In the genomic region with DNA sequence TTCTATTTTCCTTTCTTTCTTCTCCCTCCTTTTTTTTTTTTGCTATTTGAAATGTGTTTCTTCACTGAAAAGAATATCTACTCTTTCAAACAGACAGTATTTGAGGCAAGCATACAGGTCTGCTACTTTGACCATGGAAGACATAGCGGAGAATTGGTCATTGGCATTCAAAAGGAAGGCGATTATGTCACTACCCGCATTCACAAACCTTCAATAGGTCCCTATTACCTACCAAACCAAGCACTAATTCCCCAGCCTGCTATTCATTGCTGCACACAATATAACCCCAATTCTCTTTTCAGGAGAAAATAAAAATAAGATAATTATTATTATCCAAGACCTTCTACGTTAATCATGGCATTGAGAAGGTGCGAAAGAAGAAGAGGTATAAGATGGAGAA, we compare ENCODE assay signal across 26 mouse cellular contexts. TPM values are rescaled to one million over a fixed set of nuclear protein-coding genes. Genes with fewer than 3 reads are reported as not detected.
DNase-seq lines count a peak whose midpoint lies in the region; ATAC-seq and TF ChIP-seq lines count a peak whose summit lies in the region.
"Had no signal": no experiment of that assay in that cellular context is flagged by ENCODE, and none has a peak within 500 bp of the region (broad histone marks: within the 10 kb centered on the region; RNA-seq: fewer than 3 reads in every experiment).

No protein-coding gene starts in this region.

- WGBS in forebrain, embryonic 11.5 days: 39% methylated on average over 5 of the region's 5 CpGs
- 54% methylated on average over 5 of the region's 5 CpGs for WGBS in forebrain, embryonic 10.5 days
- 29% methylated on average over 5 of the region's 5 CpGs for WGBS in forebrain, embryonic 13.5 days
- WGBS in forebrain, embryonic 16.5 days: 19% methylated on average over 5 of the region's 5 CpGs
- 86% methylated on average over 5 of the region's 5 CpGs for whole genome bisulfite sequencing in hindbrain, embryonic 12.5 days
- 86% methylated on average over 5 of the region's 5 CpGs for WGBS in hindbrain, postnatal 0 days

- H3K27me3 ChIP-seq in forebrain, embryonic 11.5 days (ENCODE audit: control insufficient read depth, insufficient read depth, low read length): no peaks in the 10 kb centered on the region
- H3K27me3 ChIP-seq in forebrain, embryonic 10.5 days (ENCODE audit: poor library complexity, severe bottlenecking): no peaks in the 10 kb centered on the region
- H3K27me3 ChIP-seq in forebrain, embryonic 13.5 days: no peaks in the 10 kb centered on the region
- H3K27me3 ChIP-seq in forebrain, embryonic 16.5 days (replicated peaks; ENCODE audit: control insufficient read depth, insufficient read depth, low read length): no peaks in the 10 kb centered on the region
- no peaks in the 10 kb centered on the region for H3K27me3 ChIP-seq in hindbrain, embryonic 12.5 days
- no peaks in the 10 kb centered on the region for H3K27me3 ChIP-seq in hindbrain, postnatal 0 days (ENCODE audit: insufficient read depth, low read length)
- H3K27me3 ChIP-seq: CH12.LX; embryonic facial prominence, embryonic 13.5 days; embryonic facial prominence, embryonic 15.5 days; Patski had no signal

- peaks cover 6% of the 10 kb centered on the region; the same call in 1 of the 2 replicates for H3K4me1 ChIP-seq in forebrain, embryonic 11.5 days (replicated peaks; ENCODE audit: control insufficient read depth, insufficient read depth, low read length)
- H3K4me1 ChIP-seq in forebrain, embryonic 10.5 days: peaks cover 30% of the 10 kb centered on the region
- peaks cover 30% of the 10 kb centered on the region for H3K4me1 ChIP-seq in forebrain, embryonic 13.5 days
- H3K4me1 ChIP-seq in forebrain, embryonic 16.5 days (replicated peaks; ENCODE audit: control insufficient read depth, insufficient read depth, low read length): peaks cover 16% of the 10 kb centered on the region
- H3K4me1 ChIP-seq in hindbrain, embryonic 12.5 days: no peaks in the 10 kb centered on the region
- H3K4me1 ChIP-seq in hindbrain, postnatal 0 days (ENCODE audit: insufficient read depth, low read length): no peaks in the 10 kb centered on the region
- H3K4me1 ChIP-seq: embryonic facial prominence, embryonic 13.5 days; embryonic facial prominence, embryonic 15.5 days had no signal

- no peak overlapping the region for H3K9ac ChIP-seq in forebrain, embryonic 11.5 days (ENCODE audit: low read length)
- no peak overlapping the region for H3K9ac ChIP-seq in forebrain, embryonic 13.5 days
- H3K9ac ChIP-seq in forebrain, embryonic 16.5 days (replicated peaks; ENCODE audit: low read depth, low read length): no peak overlapping the region
- H3K9ac ChIP-seq in hindbrain, embryonic 12.5 days: no peak overlapping the region
- no peak overlapping the region for H3K9ac ChIP-seq in hindbrain, postnatal 0 days (replicated peaks; ENCODE audit: low read length)
- H3K9ac ChIP-seq: embryonic facial prominence, embryonic 13.5 days; embryonic facial prominence, embryonic 15.5 days had no signal

- no peak overlapping the region for H3K4me2 ChIP-seq in forebrain, embryonic 11.5 days (ENCODE audit: low read depth, low read length, severe bottlenecking)
- no peak overlapping the region for H3K4me2 ChIP-seq in forebrain, embryonic 13.5 days
- H3K4me2 ChIP-seq in forebrain, embryonic 16.5 days (ENCODE audit: low read length): no peak overlapping the region
- no peak overlapping the region for H3K4me2 ChIP-seq in hindbrain, embryonic 12.5 days (replicated peaks)
- H3K4me2 ChIP-seq in hindbrain, postnatal 0 days (ENCODE audit: low read depth, low read length): no peak overlapping the region
- H3K4me2 ChIP-seq: embryonic facial prominence, embryonic 13.5 days; embryonic facial prominence, embryonic 15.5 days had no signal

- no peaks in the 10 kb centered on the region for H3K36me3 ChIP-seq in forebrain, embryonic 11.5 days (ENCODE audit: control insufficient read depth, insufficient read depth, low read length)
- H3K36me3 ChIP-seq in forebrain, embryonic 10.5 days (replicated peaks): peaks cover 54% of the 10 kb centered on the region
- H3K36me3 ChIP-seq in forebrain, embryonic 13.5 days (ENCODE audit: poor library complexity, severe bottlenecking): peaks cover 56% of the 10 kb centered on the region
- peaks cover 5% of the 10 kb centered on the region; the same call in 1 of the 2 replicates for H3K36me3 ChIP-seq in forebrain, embryonic 16.5 days (ENCODE audit: control insufficient read depth, insufficient read depth)
- peaks cover 43% of the 10 kb centered on the region for H3K36me3 ChIP-seq in hindbrain, embryonic 12.5 days
- no peaks in the 10 kb centered on the region for H3K36me3 ChIP-seq in hindbrain, postnatal 0 days (ENCODE audit: insufficient read depth, low read length)
- H3K36me3 ChIP-seq: G1E had no signal

- no peaks in the 10 kb centered on the region for H3K9me3 ChIP-seq in forebrain, embryonic 11.5 days (ENCODE audit: control insufficient read depth, low read length)
- no peaks in the 10 kb centered on the region for H3K9me3 ChIP-seq in forebrain, embryonic 10.5 days
- no peaks in the 10 kb centered on the region for H3K9me3 ChIP-seq in forebrain, embryonic 13.5 days (replicated peaks)
- no peaks in the 10 kb centered on the region for H3K9me3 ChIP-seq in forebrain, embryonic 16.5 days (ENCODE audit: control insufficient read depth, low read length)
- no peaks in the 10 kb centered on the region for H3K9me3 ChIP-seq in hindbrain, embryonic 12.5 days (replicated peaks)
- H3K9me3 ChIP-seq in hindbrain, postnatal 0 days (ENCODE audit: low read length): no peaks in the 10 kb centered on the region
- H3K9me3 ChIP-seq: embryonic facial prominence, embryonic 13.5 days; embryonic facial prominence, embryonic 15.5 days had no signal

- peak overlapping the region; percentile 43; the same call in 1 of the 2 replicates for H3K27ac ChIP-seq in forebrain, embryonic 11.5 days (ENCODE audit: low read depth, low read length)
- H3K27ac ChIP-seq in forebrain, embryonic 10.5 days: no peak overlapping the region
- H3K27ac ChIP-seq in forebrain, embryonic 13.5 days: peak overlapping the region; percentile 52
- H3K27ac ChIP-seq in forebrain, embryonic 16.5 days (ENCODE audit: low read length): no peak overlapping the region; the same call in 1 of the 2 replicates
- H3K27ac ChIP-seq in hindbrain, embryonic 12.5 days: peak overlapping the region; percentile 4; the same call in 1 of the 2 replicates
- H3K27ac ChIP-seq in hindbrain, postnatal 0 days: no peak overlapping the region
- H3K27ac ChIP-seq: embryonic facial prominence, embryonic 13.5 days; embryonic facial prominence, embryonic 15.5 days had no signal

- H3K4me3 ChIP-seq in forebrain, embryonic 11.5 days (ENCODE audit: low read depth, low read length): no peak overlapping the region
- H3K4me3 ChIP-seq in forebrain, embryonic 10.5 days: no peak overlapping the region
- no peak overlapping the region for H3K4me3 ChIP-seq in forebrain, embryonic 13.5 days
- H3K4me3 ChIP-seq in forebrain, embryonic 16.5 days (replicated peaks; ENCODE audit: low read length): no peak overlapping the region
- no peak overlapping the region for H3K4me3 ChIP-seq in hindbrain, embryonic 12.5 days
- H3K4me3 ChIP-seq in hindbrain, postnatal 0 days (ENCODE audit: low read length): no peak overlapping the region
- H3K4me3 ChIP-seq: embryonic facial prominence, embryonic 13.5 days; embryonic facial prominence, embryonic 15.5 days; erythroblast, embryonic 14.5 days had no signal

- no peak for DNase-seq in forebrain, embryonic 11.5 days (ENCODE audit: low spot score)
- DNase-seq in forebrain, embryonic 10.5 days (ENCODE audit: extremely low spot score, low spot score): no peak
- no peak for DNase-seq in hindbrain, postnatal 0 days (ENCODE audit: low spot score)
- DNase-seq: adrenal gland, adult 8-10 months; adrenal gland, postnatal 14 days; adrenal gland, postnatal 36 days; B cell, adult 2 months; cerebellum, adult 11 months; cerebellum, adult 18-20 months; cerebellum, adult 8-10 months; cerebellum, adult 9-11 months; cerebellum, postnatal 14 days; cerebellum, postnatal 36 days; embryo, embryonic 11 days had no signal

- TF ChIP-seq CTCF in hindbrain, postnatal 0 days (IDR thresholded peaks at IDR 0.05; ENCODE audit: low read depth): no peak

- peak; percentile 74 for ATAC-seq in forebrain, embryonic 11.5 days (replicated peaks; ENCODE audit: low FRiP score)
- no peak for ATAC-seq in forebrain, embryonic 13.5 days
- ATAC-seq in forebrain, embryonic 16.5 days: no peak
- no peak for ATAC-seq in hindbrain, embryonic 12.5 days (ENCODE audit: low FRiP score)
- no peak for ATAC-seq in hindbrain, postnatal 0 days
- ATAC-seq: activated CD4-positive, CD25-positive, alpha-beta regulatory T cell, adult 4 months; CD4-positive, CD25-positive, alpha-beta regulatory T cell, adult 4 months; Patski had no signal

RNA-seq across cellular contexts. Expression of gene Meis2, which starts 30.3 kb away (rescaled TPM):
- polyA plus RNA-seq in forebrain, embryonic 11.5 days (2014; fragmentation: Nextera tagmentation; extraction: Ambion mirVana): 75.4 and 77.2 TPM in 2 replicates
- polyA plus RNA-seq in forebrain, embryonic 10.5 days (2016; fragmentation: Nextera tagmentation; extraction: Ambion mirVana): 32.5 TPM in 2 replicates
- polyA plus RNA-seq in forebrain, embryonic 13.5 days (2015; fragmentation: Nextera tagmentation; extraction: Ambion mirVana): 128 and 130 TPM in 2 replicates
- polyA plus RNA-seq in forebrain, embryonic 16.5 days (2015; fragmentation: Nextera tagmentation; extraction: Ambion mirVana): 143 and 154 TPM in 2 replicates
- 130 and 155 TPM in 2 replicates for polyA plus RNA-seq in hindbrain, embryonic 12.5 days (2016; fragmentation: Nextera tagmentation; extraction: Ambion mirVana)
- 132 and 133 TPM in 2 replicates for total RNA-seq in hindbrain, postnatal 0 days (2014; rRNA removed)
- polyA plus RNA-seq in hindbrain, postnatal 0 days (2015; fragmentation: Nextera tagmentation; extraction: Ambion mirVana): 94.4 and 105 TPM in 2 replicates
- total RNA-seq: CH12.LX; common myeloid progenitor, adult 5-6 weeks had no signal
- polyA plus RNA-seq: CD4-positive, CD25-positive, alpha-beta regulatory T cell, adult 4 months; erythroblast, embryonic 14.5 days had no signal

Comparison
In these comparisons a context has a peak if more than half of its experiments do, and no peak if none do; other contexts are left out.
1. H3K27ac ChIP-seq: peak in forebrain, embryonic 11.5 days (single experiment), forebrain, embryonic 13.5 days (single experiment) and hindbrain, embryonic 12.5 days (single experiment); none in forebrain, embryonic 10.5 days (single experiment), forebrain, embryonic 16.5 days (single experiment) and hindbrain, postnatal 0 days (single experiment).